Mouse (Mus musculus) thymus, postnatal 25 days (tissue): ENCODE results near the gene Mvb12a.

Experiments used
- DNase-seq: peaks from one replicate; pipeline ENCODE4 v3.0.0; 2022

Mvb12a gene

GRCm38 (mm10) chr8:71566501-71566900, 23.8 kb downstream of the Mvb12a start, which contains the start of gene Nxnl1:
Gene Nxnl1, minus strand, starts transcription at chr8:71566601.
- no peak for DNase-seq

- no peak for DNase-seq
These were observed 24.9 kb downstream of the Mvb12a start for GRCm38 (mm10) chr8:71567587-71567986.

- no peak for DNase-seq
These were observed 25.7 kb downstream of the Mvb12a start, which contains the start of gene Slc27a1 for GRCm38 (mm10) chr8:71568387-71568937. Gene Slc27a1, plus strand, starts transcription at chr8:71568882.

GRCm38 (mm10) chr8:71568941-71569340, 26.2 kb downstream of the Mvb12a start:
- no peak for DNase-seq

- peak; percentile 58 for DNase-seq
These were observed 26.9 kb downstream of the Mvb12a start for GRCm38 (mm10) chr8:71569366-71570290.

- peak; percentile 88 for DNase-seq
These were observed 27.7 kb downstream of the Mvb12a start for GRCm38 (mm10) chr8:71570291-71570954.

GRCm38 (mm10) chr8:71572077-71572476, 29.4 kb downstream of the Mvb12a start:
- DNase-seq: no peak

GRCm38 (mm10) chr8:71572847-71573633, 30.3 kb downstream of the Mvb12a start:
- DNase-seq: no peak

- DNase-seq: no peak
These were observed 31.7 kb downstream of the Mvb12a start for GRCm38 (mm10) chr8:71574426-71574825.

- no peak for DNase-seq
These were observed 32.3 kb downstream of the Mvb12a start for GRCm38 (mm10) chr8:71575020-71575419.

- DNase-seq: no peak
These were observed 35.2 kb downstream of the Mvb12a start for GRCm38 (mm10) chr8:71577856-71578387.

GRCm38 (mm10) chr8:71579009-71579408, 36.3 kb downstream of the Mvb12a start:
- DNase-seq: no peak

- no peak for DNase-seq
These were observed 36.8 kb downstream of the Mvb12a start for GRCm38 (mm10) chr8:71579476-71579875.

- DNase-seq: no peak
These were observed 37.5 kb downstream of the Mvb12a start for GRCm38 (mm10) chr8:71580201-71580600.

- DNase-seq: peak; percentile 59
These were observed 44.2 kb downstream of the Mvb12a start for GRCm38 (mm10) chr8:71586891-71587290.

- DNase-seq: no peak
These were observed 46.0 kb downstream of the Mvb12a start for GRCm38 (mm10) chr8:71588762-71589161.

GRCm38 (mm10) chr8:71591017-71591416, 48.3 kb downstream of the Mvb12a start:
- no peak for DNase-seq

GRCm38 (mm10) chr8:71591471-71592373, 49.0 kb downstream of the Mvb12a start, which contains the start of gene Pgls:
Gene Pgls, plus strand, starts transcription at chr8:71592176.
- DNase-seq: peak; percentile 96

GRCm38 (mm10) chr8:71592374-71593170, 49.9 kb downstream of the Mvb12a start:
- peak; percentile 82 for DNase-seq
